Mouse (Mus musculus) liver, adult 2 months (tissue): ENCODE data around the gene Cldn7. TPM values are rescaled to one million over a fixed set of nuclear protein-coding genes. Genes with fewer than 3 reads are reported as not detected.

Experiments
- DNase-seq: peaks from one replicate; pipeline ENCODE4 v3.0.0-alpha.2; 2011; ENCODE audit warnings: low read depth, low spot score; ENCODE audit errors: extremely low read depth
- H3K27ac ChIP-seq: fragments of 200-500 bp; replicated peaks from 2 replicates; pipeline ENCODE4 v1.5.1; 2012; ENCODE audit warnings: low read depth, mild to moderate bottlenecking, control low read depth, inconsistent platforms, low read length; ENCODE audit not compliant: insufficient read depth
- H3K27me3 ChIP-seq: fragments of 200-500 bp; 2 replicates; pipeline ENCODE4 v1.6.1; 2012; ENCODE audit warnings: mild to moderate bottlenecking, moderate library complexity, low read length, inconsistent platforms; ENCODE audit not compliant: control insufficient read depth, insufficient read depth
- H3K36me3 ChIP-seq: fragments of 200-500 bp; 2 replicates; pipeline ENCODE4 v1.6.1; 2012; ENCODE audit warnings: low read length, inconsistent platforms; ENCODE audit not compliant: control insufficient read depth, insufficient read depth
- H3K4me1 ChIP-seq: fragments of 200-500 bp; 2 replicates; pipeline ENCODE4 v1.6.1; 2011; ENCODE audit warnings: low read length; ENCODE audit not compliant: control insufficient read depth, insufficient read depth
- H3K4me3 ChIP-seq: fragments of 200-500 bp; 2 replicates; pipeline ENCODE4 v1.5.1; 2011; ENCODE audit warnings: low read depth, mild to moderate bottlenecking, control low read depth, low read length, moderate library complexity; ENCODE audit not compliant: insufficient read depth
- H3K79me2 ChIP-seq: fragments of 200-500 bp; 2 replicates; pipeline ENCODE4 v1.6.1; 2012; ENCODE audit warnings: inconsistent platforms, mild to moderate bottlenecking, low read length, moderate library complexity; ENCODE audit not compliant: control insufficient read depth, insufficient read depth
- H3K9ac ChIP-seq: fragments of 200-500 bp; 2 replicates; pipeline ENCODE4 v1.6.1; 2012; ENCODE audit warnings: low read depth, mild to moderate bottlenecking, control low read depth, inconsistent platforms, low read length
- CTCF ChIP-seq: fragments of 200-500 bp; IDR thresholded peaks from 2 replicates; pipeline ENCODE4 v1.5.1; 2011; ENCODE audit warnings: low read depth, low read length, control low read depth
- POLR2A ChIP-seq: fragments of 200-500 bp; IDR thresholded peaks from 2 replicates; pipeline ENCODE4 v1.6.1; 2011; ENCODE audit warnings: low read length, control low read depth; ENCODE audit not compliant: insufficient read depth; ENCODE audit errors: extremely low read depth
- WGBS: fragments of 180-500 bp; shearing (Covaris S2); methylation state at CpG from one replicate; pipeline ENCODE4 v1.1.7; 2018; 5-methylcytosine and 5-hydroxymethylcytosine counted together
- polyA plus RNA-seq: library from polyadenylated mRNA; depleted of rRNA; stranded (reverse); fragments of >200 nt; gene quantifications from 2 replicates; pipeline ENCODE4 v1.2.3, GENCODE M21; 2012
- total RNA-seq: library from RNA; depleted of rRNA; stranded (reverse); fragments of >200 nt; gene quantifications from 2 replicates; pipeline ENCODE4 v1.2.3, GENCODE M21; 2014

The Cldn7 gene
- total and polyA plus RNA-seq, 2 experiments: 0.26 to 0.37 TPM

GRCm38 (mm10) chr11:69931769-69932168 lies 32.8 kb upstream of the Cldn7 start:
- no peak overlapping the region for H3K27ac ChIP-seq
- no peak for DNase-seq
- TF ChIP-seq POLR2A (no peak), CTCF (no peak)

GRCm38 (mm10) chr11:69932254-69932653 lies 32.3 kb upstream of the Cldn7 start:
- Histone ChIP-seq H3K27ac (no peak overlapping the region), H3K36me3 (no peaks in the 10 kb centered on the region), H3K27me3 (peaks cover 11% of the 10 kb centered on the region), H3K9ac (no peak overlapping the region), H3K79me2 (no peaks in the 10 kb centered on the region), H3K4me1 (peaks cover 5% of the 10 kb centered on the region), H3K4me3 (no peak overlapping the region)
- TF ChIP-seq CTCF (peak; percentile 42; the same call in 1 of the 2 replicates), POLR2A (no peak)
- WGBS: 41% methylated on average over 3 of the region's 3 CpGs
- DNase-seq: no peak

More at GRCm38 (mm10) chr11:69931769-69932168, 32.8 kb upstream of the Cldn7 start:
- Histone ChIP-seq H3K79me2 (no peaks in the 10 kb centered on the region), H3K27me3 (peaks cover 11% of the 10 kb centered on the region), H3K4me3 (no peak overlapping the region), H3K36me3 (no peaks in the 10 kb centered on the region), H3K9ac (no peak overlapping the region), H3K4me1 (peaks cover 5% of the 10 kb centered on the region)
- 76% methylated on average over 8 of the region's 8 CpGs for WGBS

GRCm38 (mm10) chr11:69933066-69933465 lies 31.5 kb upstream of the Cldn7 start:
- no peak overlapping the region for H3K9ac ChIP-seq
- H3K36me3 ChIP-seq: no peaks in the 10 kb centered on the region
- no peak for DNase-seq
- H3K27ac ChIP-seq: no peak overlapping the region
- peaks cover 5% of the 10 kb centered on the region for H3K4me1 ChIP-seq
- H3K27me3 ChIP-seq: peaks cover 11% of the 10 kb centered on the region
- H3K79me2 ChIP-seq: no peaks in the 10 kb centered on the region
- H3K4me3 ChIP-seq: no peak overlapping the region
- TF ChIP-seq POLR2A (no peak), CTCF (no peak)
- WGBS: 63% methylated on average over 4 of the region's 4 CpGs

GRCm38 (mm10) chr11:69934169-69934568 lies 30.4 kb upstream of the Cldn7 start:
- peaks cover 14% of the 10 kb centered on the region for H3K27me3 ChIP-seq
- no peak overlapping the region for H3K4me3 ChIP-seq
- peaks cover 5% of the 10 kb centered on the region for H3K4me1 ChIP-seq
- no peaks in the 10 kb centered on the region for H3K36me3 ChIP-seq
- TF ChIP-seq POLR2A: no peak
- TF ChIP-seq CTCF: peak; percentile 91
- WGBS: 3% methylated on average over 18 of the region's 18 CpGs
- H3K9ac ChIP-seq: no peak overlapping the region
- no peaks in the 10 kb centered on the region for H3K79me2 ChIP-seq
- peak; percentile 41 for DNase-seq
- H3K27ac ChIP-seq: no peak overlapping the region

- H3K4me3 ChIP-seq: no peak overlapping the region
- no peaks in the 10 kb centered on the region for H3K79me2 ChIP-seq
- TF ChIP-seq CTCF: no peak
- no peak for TF ChIP-seq POLR2A
- DNase-seq: no peak
- H3K9ac ChIP-seq: no peak overlapping the region
- H3K4me1 ChIP-seq: peaks cover 5% of the 10 kb centered on the region
- WGBS: 20% methylated on average over 6 of the region's 6 CpGs
- no peaks in the 10 kb centered on the region for H3K36me3 ChIP-seq
- peaks cover 14% of the 10 kb centered on the region for H3K27me3 ChIP-seq
- no peak overlapping the region for H3K27ac ChIP-seq
These were observed 29.9 kb upstream of the Cldn7 start for GRCm38 (mm10) chr11:69934681-69935080.

- peak; percentile 48 for DNase-seq
- no peaks in the 10 kb centered on the region for H3K79me2 ChIP-seq
- WGBS: 3% methylated on average over 45 of the region's 62 CpGs
- H3K27ac ChIP-seq: no peak within 1 kb of the TSS
- no peak for TF ChIP-seq CTCF
- no peak for TF ChIP-seq POLR2A
- H3K27me3 ChIP-seq: peaks cover 14% of the 10 kb centered on the region
- no peaks in the 10 kb centered on the region for H3K36me3 ChIP-seq
- H3K9ac ChIP-seq: peak within 1 kb of the TSS; percentile 26; the same call in 1 of the 2 replicates
- peak within 1 kb of the TSS; percentile 49; the same call in 1 of the 2 replicates for H3K4me3 ChIP-seq
- H3K4me1 ChIP-seq: peaks cover 5% of the 10 kb centered on the region
These were observed 29.3 kb upstream of the Cldn7 start, which contains the start of gene Ybx2 for GRCm38 (mm10) chr11:69935137-69935879. TSS of gene Ybx2 (plus strand) at chr11:69935796.
